Mouse (Mus musculus): ENCODE results near the gene Sult6b2. TPM values are rescaled to one million over a fixed set of nuclear protein-coding genes. Genes with fewer than 3 reads are reported as not detected.

Sult6b2 gene
- polyA plus RNA-seq, 1 experiment, result 0.07 TPM

DNA sequence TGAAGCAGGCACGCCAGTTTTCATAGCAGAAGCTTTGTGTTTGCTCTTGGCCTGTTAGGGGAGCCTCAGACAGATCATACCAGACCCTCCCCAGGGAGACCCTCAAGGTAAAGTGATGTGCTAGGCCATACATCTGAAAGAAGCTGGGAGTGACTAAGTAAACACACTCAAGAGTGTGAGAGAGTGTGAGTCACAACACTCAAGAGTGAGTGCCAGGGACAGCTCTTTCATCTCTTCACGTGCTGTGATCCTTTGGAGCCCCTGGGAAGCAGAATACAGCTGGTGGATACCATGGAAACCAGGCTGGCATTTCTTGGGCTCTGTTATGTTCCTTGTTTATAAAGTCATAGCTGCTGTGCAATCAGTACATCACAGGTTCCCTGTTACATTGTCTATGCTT, 39.4 kb downstream of the Sult6b2 start:
- Histone ChIP-seq H3K27me3 (replicated peaks) (no peaks in the 10 kb centered on the region), H3K4me1 (peaks cover 98% of the 10 kb centered on the region), H3K4me3 (replicated peaks) (peak overlapping the region; percentile 66), H3K36me3 (replicated peaks; ENCODE audit: low read length) (peaks cover 100% of the 10 kb centered on the region), H3K9me3 (no peaks in the 10 kb centered on the region)
- no peak for TF ChIP-seq GATA1 (IDR thresholded peaks at IDR 0.05; ENCODE audit: borderline replicate concordance, low read length)
- TF ChIP-seq FLI1 (IDR thresholded peaks at IDR 0.05; ENCODE audit: low read length), result no peak

GRCm38 (mm10) chr6:142759633-142760032, 44.7 kb downstream of the Sult6b2 start:
- H3K9me3 ChIP-seq, result no peaks in the 10 kb centered on the region
- TF ChIP-seq GATA1 (IDR thresholded peaks at IDR 0.05; ENCODE audit: borderline replicate concordance, low read length), result no peak
- TF ChIP-seq FLI1 (IDR thresholded peaks at IDR 0.05; ENCODE audit: low read length), result no peak
- H3K4me1 ChIP-seq, result peaks cover 83% of the 10 kb centered on the region
- H3K36me3 ChIP-seq (replicated peaks; ENCODE audit: low read length), result peaks cover 67% of the 10 kb centered on the region
- peak overlapping the region; percentile 94 for H3K4me3 ChIP-seq (replicated peaks)
- no peaks in the 10 kb centered on the region for H3K27me3 ChIP-seq (replicated peaks)

DNA sequence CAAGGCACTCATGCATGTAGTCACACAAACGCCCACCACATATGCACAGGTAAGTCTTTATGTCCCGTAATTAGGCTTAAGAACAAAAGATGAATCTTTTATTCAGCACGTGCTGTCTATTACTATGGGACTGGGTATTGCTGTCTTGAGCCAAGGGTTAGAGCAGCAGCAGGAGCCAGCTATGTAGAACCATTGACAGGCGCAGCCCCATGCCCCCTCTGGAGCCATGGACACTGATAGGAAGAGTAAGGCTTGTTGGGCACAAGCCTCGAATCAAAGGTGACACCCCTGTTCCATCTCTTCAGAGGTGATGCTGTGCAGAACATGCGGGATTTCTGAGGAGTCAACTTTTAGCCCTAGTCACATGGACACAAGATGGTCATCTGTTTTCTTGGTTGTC, 45.7 kb downstream of the Sult6b2 start:
- Histone ChIP-seq H3K36me3 (replicated peaks; ENCODE audit: low read length) (peaks cover 57% of the 10 kb centered on the region), H3K4me1 (peaks cover 83% of the 10 kb centered on the region)
- TF ChIP-seq FLI1 (IDR thresholded peaks at IDR 0.05; ENCODE audit: low read length) (no peak), GATA1 (IDR thresholded peaks at IDR 0.05; ENCODE audit: borderline replicate concordance, low read length) (no peak)

GRCm38 (mm10) chr6:142757976-142758375, 46.3 kb downstream of the Sult6b2 start:
- Histone ChIP-seq H3K36me3 (replicated peaks; ENCODE audit: low read length) (peaks cover 51% of the 10 kb centered on the region), H3K4me1 (peaks cover 83% of the 10 kb centered on the region), H3K9me3 (no peaks in the 10 kb centered on the region), H3K27me3 (replicated peaks) (no peaks in the 10 kb centered on the region), H3K4me3 (replicated peaks) (peak overlapping the region; percentile 94)
- no peak for TF ChIP-seq FLI1 (IDR thresholded peaks at IDR 0.05; ENCODE audit: low read length)
- no peak for TF ChIP-seq GATA1 (IDR thresholded peaks at IDR 0.05; ENCODE audit: borderline replicate concordance, low read length)

More for the DNA sequence above, 45.7 kb downstream of the Sult6b2 start:
- Histone ChIP-seq H3K27me3 (replicated peaks) (no peaks in the 10 kb centered on the region), H3K4me3 (replicated peaks) (peak overlapping the region; percentile 94), H3K9me3 (no peaks in the 10 kb centered on the region)

DNA sequence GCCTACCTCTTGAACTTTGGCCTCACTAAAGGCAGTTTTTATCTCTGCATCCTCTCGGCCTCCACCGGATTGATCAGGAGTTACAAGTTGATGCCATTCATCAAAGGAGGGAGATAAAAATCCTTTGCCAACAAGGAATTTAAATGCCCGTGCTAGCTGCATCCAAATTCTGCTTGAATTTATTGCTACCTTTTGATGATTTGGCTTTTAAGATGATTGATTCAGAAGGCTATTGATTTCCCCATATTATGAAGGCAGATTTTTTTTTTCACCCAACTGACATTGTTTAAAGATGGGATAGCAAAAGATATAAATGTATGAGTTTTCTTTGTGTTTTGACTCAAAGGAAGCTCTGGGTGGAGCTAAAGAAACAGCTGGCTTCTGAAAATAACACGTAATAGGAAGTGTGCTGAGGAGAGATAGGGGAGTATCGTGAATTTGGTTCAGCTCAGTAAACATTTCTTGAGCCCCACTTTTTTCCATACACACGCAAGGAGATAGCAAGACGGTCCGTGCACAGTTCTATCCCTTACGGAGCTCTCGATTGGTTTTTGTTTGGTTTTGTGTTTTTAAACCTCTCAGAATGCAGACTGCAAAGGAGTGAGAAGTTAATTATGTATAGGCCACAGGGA, 46.9 kb downstream of the Sult6b2 start:
- peaks cover 46% of the 10 kb centered on the region for H3K36me3 ChIP-seq (replicated peaks; ENCODE audit: low read length)
- no peaks in the 10 kb centered on the region for H3K9me3 ChIP-seq
- H3K4me3 ChIP-seq (replicated peaks), result peak overlapping the region; percentile 94
- H3K4me1 ChIP-seq, result peaks cover 83% of the 10 kb centered on the region
- TF ChIP-seq FLI1 (IDR thresholded peaks at IDR 0.05; ENCODE audit: low read length) (peak; percentile 46; the same call in 1 of the 2 replicates), GATA1 (IDR thresholded peaks at IDR 0.05; ENCODE audit: borderline replicate concordance, low read length) (peak; percentile 97)
- H3K27me3 ChIP-seq (replicated peaks), result no peaks in the 10 kb centered on the region

DNA sequence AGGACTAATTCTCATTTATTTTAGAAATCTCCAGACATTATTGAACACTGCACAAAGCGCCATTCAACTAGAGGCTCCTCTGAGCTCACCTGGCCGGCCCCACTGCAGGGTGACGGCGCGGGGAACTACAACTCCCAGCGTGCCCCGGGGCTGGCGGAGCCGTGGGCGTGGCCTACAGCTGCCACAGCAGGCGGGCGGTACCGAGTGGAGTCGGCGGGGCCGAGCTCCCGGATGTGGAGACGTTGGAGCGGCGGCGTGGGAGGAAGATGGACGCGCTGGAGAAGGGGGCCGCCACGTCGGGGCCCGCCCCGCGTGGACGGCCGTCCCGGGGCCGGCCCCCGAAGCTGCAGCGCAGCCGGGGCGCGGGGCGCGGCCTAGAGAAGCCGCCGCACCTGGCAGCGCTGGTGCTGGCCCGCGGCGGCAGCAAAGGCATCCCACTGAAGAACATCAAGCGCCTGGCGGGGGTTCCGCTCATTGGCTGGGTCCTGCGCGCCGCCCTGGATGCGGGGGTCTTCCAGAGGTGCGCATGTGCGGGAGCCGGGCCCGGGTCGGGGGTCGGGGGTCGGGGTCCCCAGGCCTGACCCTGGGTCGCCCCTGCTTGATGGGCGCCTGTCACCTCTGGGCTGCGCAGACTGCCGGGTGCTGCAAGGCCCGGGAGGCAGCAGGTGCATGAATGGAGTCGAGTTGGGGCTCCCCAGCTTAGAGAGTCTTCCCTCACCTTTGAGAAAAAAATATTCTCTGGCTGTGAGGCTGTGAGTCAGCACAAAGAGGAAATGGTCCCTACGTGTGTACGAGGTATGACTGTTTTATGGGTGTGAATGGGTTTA, 47.6 kb downstream of the Sult6b2 start, which contains the start of gene Cmas:
TSS of gene Cmas (plus strand) at position 180 of the 827 bp plus-strand sequence.
- Histone ChIP-seq H3K27me3 (replicated peaks) (no peaks in the 10 kb centered on the region), H3K4me1 (peaks cover 83% of the 10 kb centered on the region), H3K9me3 (no peaks in the 10 kb centered on the region), H3K4me3 (replicated peaks) (peak within 1 kb of the TSS; percentile 94), H3K36me3 (replicated peaks; ENCODE audit: low read length) (peaks cover 39% of the 10 kb centered on the region)
- TF ChIP-seq FLI1 (IDR thresholded peaks at IDR 0.05; ENCODE audit: low read length) (no peak), GATA1 (IDR thresholded peaks at IDR 0.05; ENCODE audit: borderline replicate concordance, low read length) (no peak)

GRCm38 (mm10) chr6:142752331-142753246, 51.7 kb downstream of the Sult6b2 start:
- Histone ChIP-seq H3K4me1 (peaks cover 62% of the 10 kb centered on the region), H3K9me3 (no peaks in the 10 kb centered on the region), H3K27me3 (replicated peaks) (no peaks in the 10 kb centered on the region), H3K36me3 (replicated peaks; ENCODE audit: low read length) (no peaks in the 10 kb centered on the region), H3K4me3 (replicated peaks) (peak overlapping the region; percentile 80)
- TF ChIP-seq FLI1 (IDR thresholded peaks at IDR 0.05; ENCODE audit: low read length) (no peak), GATA1 (IDR thresholded peaks at IDR 0.05; ENCODE audit: borderline replicate concordance, low read length) (no peak)

GRCm38 (mm10) chr6:142751365-142751764, 52.9 kb downstream of the Sult6b2 start:
- Histone ChIP-seq H3K9me3 (no peaks in the 10 kb centered on the region), H3K36me3 (replicated peaks; ENCODE audit: low read length) (no peaks in the 10 kb centered on the region), H3K27me3 (replicated peaks) (no peaks in the 10 kb centered on the region), H3K4me1 (peaks cover 74% of the 10 kb centered on the region), H3K4me3 (replicated peaks) (no peak overlapping the region)
- TF ChIP-seq GATA1 (IDR thresholded peaks at IDR 0.05; ENCODE audit: borderline replicate concordance, low read length), result no peak
- TF ChIP-seq FLI1 (IDR thresholded peaks at IDR 0.05; ENCODE audit: low read length), result no peak

DNA sequence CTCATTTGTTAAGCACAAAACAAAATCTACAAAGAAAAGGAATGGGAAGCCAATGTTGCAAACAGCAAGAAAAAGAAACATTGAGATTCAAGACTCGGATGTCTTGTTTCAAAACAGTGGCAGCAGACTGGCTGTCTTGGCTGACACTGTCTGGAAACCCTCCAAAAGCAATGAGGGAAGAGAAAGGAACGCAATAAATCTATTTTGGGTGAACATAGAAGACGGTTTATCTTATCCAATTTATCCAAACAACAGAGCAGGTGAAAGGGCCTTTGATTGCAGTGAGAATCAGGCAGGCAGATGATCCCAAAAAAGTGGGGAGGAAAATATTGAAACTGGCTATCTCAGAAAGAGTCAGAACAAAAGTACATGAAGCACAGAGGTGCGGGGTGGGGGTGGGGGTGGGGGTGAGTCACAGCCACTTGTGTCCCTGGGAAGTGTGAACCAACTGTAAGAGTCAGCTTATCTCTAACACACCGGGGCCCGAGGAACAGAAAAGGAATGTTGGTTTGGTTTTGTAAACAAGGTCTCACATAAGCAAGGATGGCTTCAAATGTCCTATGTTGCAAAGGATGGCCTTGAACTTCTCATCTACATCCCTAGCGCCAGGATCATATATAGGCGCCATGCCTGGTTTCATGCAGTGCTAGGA, 56.1 kb downstream of the Sult6b2 start:
- H3K4me3 ChIP-seq (replicated peaks), result no peak overlapping the region
- no peak for TF ChIP-seq FLI1 (IDR thresholded peaks at IDR 0.05; ENCODE audit: low read length)
- no peak for TF ChIP-seq GATA1 (IDR thresholded peaks at IDR 0.05; ENCODE audit: borderline replicate concordance, low read length)
- H3K27me3 ChIP-seq (replicated peaks), result no peaks in the 10 kb centered on the region
- H3K36me3 ChIP-seq (replicated peaks; ENCODE audit: low read length), result no peaks in the 10 kb centered on the region
- H3K4me1 ChIP-seq, result peaks cover 47% of the 10 kb centered on the region
- H3K9me3 ChIP-seq, result peaks cover 5% of the 10 kb centered on the region
